Mouse (Mus musculus): ENCODE measurements around the gene 4930558C23Rik.
"Not testable (repeated sequence)": the region's sequence is repeated elsewhere in the genome, so short reads cannot be mapped to it uniquely, and the experiment has no call there.

DNA sequence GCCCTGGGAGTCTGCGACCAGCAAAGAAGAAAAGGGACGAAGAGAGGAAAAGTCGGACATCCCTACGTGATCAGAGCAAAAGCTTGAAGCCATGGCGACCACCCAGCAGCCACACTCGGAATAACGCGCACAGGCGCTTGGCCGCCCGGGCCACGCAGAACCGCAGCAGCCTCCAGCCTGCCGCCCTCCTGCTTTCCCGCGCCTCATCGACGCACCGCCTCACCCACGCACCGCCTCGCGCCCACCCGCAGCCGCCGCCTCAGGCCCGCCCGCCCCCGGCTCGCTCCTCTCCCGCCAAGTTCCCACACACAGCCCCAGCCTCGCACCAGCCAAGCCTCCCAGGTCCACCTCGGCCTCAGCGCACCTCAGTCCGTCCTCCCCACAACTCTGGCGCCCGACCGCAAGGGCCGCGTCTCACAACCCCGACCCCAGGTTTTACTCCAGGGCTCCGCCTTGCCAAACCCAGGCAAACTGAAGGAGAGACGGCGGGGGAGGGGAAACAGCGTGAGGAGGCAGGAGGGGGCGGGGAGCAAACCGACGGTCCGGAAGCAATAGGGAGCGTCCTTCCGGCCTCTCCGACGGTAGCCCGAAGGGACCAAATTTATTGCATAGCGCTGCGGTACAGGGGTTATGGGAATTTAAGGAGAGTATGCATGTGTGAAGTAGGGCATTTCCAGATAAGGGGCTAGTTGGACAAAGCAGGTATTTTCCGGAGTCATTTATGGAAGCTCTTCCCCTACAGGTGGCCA lies 45.8 kb downstream of the 4930558C23Rik start, which contains the start of gene Setdb1:
- not testable (repeated sequence) for TF ChIP-seq CTCF (IDR thresholded peaks at IDR 0.05; ENCODE audit: low read depth, low read length); POLR2A (IDR thresholded peaks at IDR 0.05; ENCODE audit: borderline replicate concordance, low read depth, low read length)
